Mouse (Mus musculus): Measurements from ENCODE around the gene Mr1.

GRCm38 (mm10) chr1:155096620-155097261, 49.9 kb downstream of the Mr1 start:
- TF ChIP-seq POLR2A (IDR thresholded peaks at IDR 0.05; ENCODE audit: low read depth, low read length) (peak; percentile 22; the same call in 1 of the 2 replicates), CTCF (IDR thresholded peaks at IDR 0.05; ENCODE audit: borderline replicate concordance, insufficient read depth, low read length) (no peak)

All from embryonic fibroblast, embryonic 13.5 days (primary cell).